Mouse (Mus musculus): ENCODE measurements at regions not wholly inside any gene's neighbourhood (a gene's known extent, or its start where the extent isn't known, plus 50 kb on each side); places are given as distances from the start of the nearest gene placed in this dataset.

DNA sequence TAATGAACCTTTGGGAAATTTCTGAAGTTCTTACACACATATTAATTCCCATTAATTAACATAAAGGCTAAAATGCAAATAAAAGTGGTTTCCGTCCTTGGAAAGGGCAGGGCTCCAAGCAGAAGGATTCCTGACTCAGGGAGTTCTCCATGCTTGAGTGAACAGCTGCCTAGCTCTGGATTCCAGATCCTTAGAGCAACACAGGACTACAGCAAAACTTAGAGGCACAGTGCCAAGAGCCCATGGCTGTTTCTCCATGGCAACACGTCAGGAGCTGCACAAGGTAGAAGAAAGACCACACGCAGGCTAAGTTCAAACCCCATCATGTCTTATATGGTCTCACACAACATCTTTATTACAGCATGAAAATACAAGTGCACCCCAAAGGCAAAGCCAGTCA lies 61.7 kb downstream of the Pou4f1 start:
- TF ChIP-seq POLR2A (IDR thresholded peaks at IDR 0.05; ENCODE audit: extremely low read depth, insufficient read depth, low read length), result no peak
- TF ChIP-seq CTCF (IDR thresholded peaks at IDR 0.05; ENCODE audit: extremely low read depth, insufficient read depth, low read length), result no peak
